9 mouse cellular contexts compared by ENCODE assay signal in genomic region chr10:45045268-45045928, GRCm38 (mm10). TPM values are rescaled to one million over a fixed set of nuclear protein-coding genes. Genes with fewer than 3 reads are reported as not detected.
DNase-seq lines count a peak whose midpoint lies in the region; ATAC-seq and TF ChIP-seq lines count a peak whose summit lies in the region.
"Had no signal": no experiment of that assay in that cellular context is flagged by ENCODE, and none has a peak within 500 bp of the region (broad histone marks: within the 10 kb centered on the region; RNA-seq: fewer than 3 reads in every experiment).

No protein-coding gene starts in this region.

- no peak overlapping the region for H3K4me3 ChIP-seq in bone marrow, adult 2 months (replicated peaks; ENCODE audit: control insufficient read depth, low read depth, low read length)
- H3K4me3 ChIP-seq: embryonic facial prominence, embryonic 13.5 days had no signal

- peak; percentile 71 for TF ChIP-seq CTCF in bone marrow, adult 2 months (IDR thresholded peaks at IDR 0.05; ENCODE audit: control insufficient read depth, insufficient read depth, low read length)

- peaks cover 2% of the 10 kb centered on the region; the same call in 1 of the 2 replicates for H3K4me1 ChIP-seq in bone marrow, adult 2 months (ENCODE audit: control insufficient read depth, insufficient read depth, low read length)
- H3K4me1 ChIP-seq: embryonic facial prominence, embryonic 13.5 days had no signal

- no peak overlapping the region for H3K27ac ChIP-seq in bone marrow, adult 2 months (ENCODE audit: control insufficient read depth, insufficient read depth, low read depth, low read length, poor library complexity)
- H3K27ac ChIP-seq: embryonic facial prominence, embryonic 13.5 days had no signal

- ATAC-seq in CD4-positive, CD25-positive, alpha-beta regulatory T cell, adult 4 months = peak; percentile 92

- DNase-seq in fibroblast of lung, adult 2 months (ENCODE audit: low read depth) = peak; percentile 36
- peak; percentile 76 to 84 for DNase-seq in heart, postnatal 14 days
- DNase-seq in layer of hippocampus, adult 18-20 months (ENCODE audit: low spot score in 2 of 2) = peak; percentile 48 to 88
- peak; percentile 87 for DNase-seq in lung, postnatal 10 days
- peak; percentile 66 for DNase-seq in ovary, postnatal 14 days (ENCODE audit: low spot score)
- DNase-seq in thymus, postnatal 14 days = peak; percentile 81

- WGBS in bone marrow, adult 2 months = 24% methylated on average over 12 of the region's 12 CpGs

- intact Hi-C loops in heart, postnatal 14 days (cut with DNase I) = loop anchor here (2.0 kb wide), 2 partner anchors 587 to 753 kb away; no protein-coding TSS in a partner anchor

- TF ChIP-seq POLR2A in bone marrow, adult 2 months (IDR thresholded peaks at IDR 0.05; ENCODE audit: borderline replicate concordance, control insufficient read depth, low read depth, low read length) = no peak

RNA-seq across cellular contexts. Expression of gene Prep, which starts 21.6 kb away (rescaled TPM):
- 1 to 10 TPM; 2.5 to 3.4 TPM for polyA plus RNA-seq in CD4-positive, CD25-positive, alpha-beta regulatory T cell, adult 4 months (2017; shearing (Covaris generic))
- polyA plus RNA-seq in bone marrow, adult 2 months (2011; ENCODE audit: insufficient read depth, insufficient read length, low replicate concordance, missing spikeins) = 2.7 and 4.9 TPM in 2 replicates
- total RNA-seq in heart, postnatal 14 days (2021) = 10 to 100 TPM; 16.3 to 17.6 TPM
- total RNA-seq in layer of hippocampus, adult 18-20 months (2021) = 1 to 10 TPM; 8.2 to 8.8 TPM

Comparison
In these comparisons a context has a peak if more than half of its experiments do, and no peak if none do; other contexts are left out.
1. DNase-seq: peak in every context shown above with its lines; median percentile 87 in lung, postnatal 10 days; 81 in thymus, postnatal 14 days; 80 in heart, postnatal 14 days; 68 in layer of hippocampus, adult 18-20 months; 66 in ovary, postnatal 14 days; 36 in fibroblast of lung, adult 2 months.